Comparison of ENCODE assay signal across 18 mouse cellular contexts in genomic region chr8:108044185-108044584, GRCm38 (mm10).
DNase-seq lines count a peak whose midpoint lies in the region; ATAC-seq and TF ChIP-seq lines count a peak whose summit lies in the region.
"Had no signal": no experiment of that assay in that cellular context is flagged by ENCODE, and none has a peak within 500 bp of the region (broad histone marks: within the 10 kb centered on the region; RNA-seq: fewer than 3 reads in every experiment).

No protein-coding gene starts in this region.

- H3K4me2 ChIP-seq in kidney, postnatal 0 days (ENCODE audit: low read length) = no peak overlapping the region
- H3K4me2 ChIP-seq in embryonic facial prominence, embryonic 14.5 days (ENCODE audit: low read depth, low read length) = no peak overlapping the region
- no peak overlapping the region for H3K4me2 ChIP-seq in limb, embryonic 13.5 days (replicated peaks)
- no peak overlapping the region for H3K4me2 ChIP-seq in stomach, postnatal 0 days (replicated peaks; ENCODE audit: low read depth)
- H3K4me2 ChIP-seq: forebrain, embryonic 13.5 days; heart, embryonic 11.5 days; heart, embryonic 15.5 days; hindbrain, embryonic 14.5 days; intestine, embryonic 15.5 days had no signal

- no peaks in the 10 kb centered on the region for H3K36me3 ChIP-seq in kidney, postnatal 0 days (ENCODE audit: insufficient read depth, low read length)
- H3K36me3 ChIP-seq in embryonic facial prominence, embryonic 14.5 days (ENCODE audit: control insufficient read depth, insufficient read depth, low read length) = no peaks in the 10 kb centered on the region
- H3K36me3 ChIP-seq in limb, embryonic 13.5 days = no peaks in the 10 kb centered on the region
- H3K36me3 ChIP-seq in stomach, postnatal 0 days (ENCODE audit: control insufficient read depth, insufficient read depth, low read length) = no peaks in the 10 kb centered on the region
- H3K36me3 ChIP-seq: heart, embryonic 15.5 days; hindbrain, embryonic 10.5 days; intestine, embryonic 15.5 days had no signal

- H3K9me3 ChIP-seq in kidney, postnatal 0 days (replicated peaks; ENCODE audit: low read length) = no peaks in the 10 kb centered on the region
- H3K9me3 ChIP-seq in embryonic facial prominence, embryonic 14.5 days (ENCODE audit: control insufficient read depth, low read length) = no peaks in the 10 kb centered on the region
- no peaks in the 10 kb centered on the region for H3K9me3 ChIP-seq in limb, embryonic 13.5 days
- no peaks in the 10 kb centered on the region for H3K9me3 ChIP-seq in stomach, postnatal 0 days (ENCODE audit: control insufficient read depth, low read length)
- H3K9me3 ChIP-seq: forebrain, embryonic 13.5 days; heart, embryonic 15.5 days; hindbrain, embryonic 10.5 days; intestine, embryonic 15.5 days had no signal

- no peak overlapping the region for H3K4me3 ChIP-seq in kidney, postnatal 0 days (replicated peaks; ENCODE audit: low read depth, low read length)
- no peak overlapping the region for H3K4me3 ChIP-seq in embryonic facial prominence, embryonic 14.5 days (ENCODE audit: low read depth, low read length)
- H3K4me3 ChIP-seq in limb, embryonic 13.5 days = no peak overlapping the region
- H3K4me3 ChIP-seq in stomach, postnatal 0 days (ENCODE audit: low read depth, low read length) = no peak overlapping the region
- H3K4me3 ChIP-seq: forebrain, embryonic 13.5 days; heart, adult 2 months; heart, embryonic 15.5 days; hindbrain, embryonic 10.5 days; intestine, embryonic 15.5 days had no signal

- H3K4me1 ChIP-seq in kidney, postnatal 0 days (replicated peaks; ENCODE audit: insufficient read depth, low read length) = no peaks in the 10 kb centered on the region
- H3K4me1 ChIP-seq in embryonic facial prominence, embryonic 14.5 days (ENCODE audit: control insufficient read depth, insufficient read depth, low read length) = peaks cover 23% of the 10 kb centered on the region
- H3K4me1 ChIP-seq in limb, embryonic 13.5 days = peaks cover 48% of the 10 kb centered on the region
- H3K4me1 ChIP-seq in stomach, postnatal 0 days (replicated peaks; ENCODE audit: control insufficient read depth, insufficient read depth) = no peaks in the 10 kb centered on the region
- H3K4me1 ChIP-seq: forebrain, embryonic 13.5 days; heart, embryonic 15.5 days; intestine, embryonic 15.5 days had no signal

- H3K27me3 ChIP-seq in kidney, postnatal 0 days (ENCODE audit: insufficient read depth, low read length) = no peaks in the 10 kb centered on the region
- H3K27me3 ChIP-seq in embryonic facial prominence, embryonic 14.5 days (replicated peaks; ENCODE audit: control insufficient read depth, insufficient read depth, low read length) = no peaks in the 10 kb centered on the region
- H3K27me3 ChIP-seq in limb, embryonic 13.5 days = no peaks in the 10 kb centered on the region
- H3K27me3 ChIP-seq in stomach, postnatal 0 days (ENCODE audit: control insufficient read depth, insufficient read depth, low read length) = no peaks in the 10 kb centered on the region
- H3K27me3 ChIP-seq: forebrain, embryonic 13.5 days; heart, embryonic 15.5 days; intestine, embryonic 15.5 days had no signal

- DNase-seq in kidney, postnatal 0 days (ENCODE audit: low spot score) = peak; percentile 27
- no peak for DNase-seq in kidney, adult 18-20 months
- DNase-seq in embryonic facial prominence, embryonic 14.5 days (ENCODE audit: low spot score) = peak; percentile 53
- DNase-seq in right cerebral cortex, postnatal 4 days = no peak
- no peak for DNase-seq in stomach, postnatal 0 days (ENCODE audit: low spot score)
- DNase-seq: adrenal gland, adult 8-10 months; adrenal gland, postnatal 36 days; cerebellum, adult 9-10 months; cerebellum, postnatal 25 days; heart, adult 2 months; heart, postnatal 14 days had no signal

- ATAC-seq in kidney, postnatal 0 days (replicated peaks; ENCODE audit: low FRiP score, low read depth) = no peak
- no peak for ATAC-seq in embryonic facial prominence, embryonic 14.5 days (ENCODE audit: low read depth)
- no peak for ATAC-seq in limb, embryonic 13.5 days (ENCODE audit: low FRiP score, low read depth)
- no peak for ATAC-seq in stomach, postnatal 0 days (ENCODE audit: low FRiP score, low TSS enrichment)
- ATAC-seq: forebrain, embryonic 13.5 days; intestine, embryonic 15.5 days had no signal

- 58% methylated on average over 3 of the region's 3 CpGs for WGBS in kidney, postnatal 0 days
- 41% methylated on average over 3 of the region's 3 CpGs for WGBS in embryonic facial prominence, embryonic 14.5 days
- WGBS in limb, embryonic 13.5 days = 44% methylated on average over 3 of the region's 3 CpGs
- 68% methylated on average over 3 of the region's 3 CpGs for WGBS in stomach, postnatal 0 days

- H3K27ac ChIP-seq in kidney, postnatal 0 days = no peak overlapping the region
- peak overlapping the region; percentile 33 for H3K27ac ChIP-seq in embryonic facial prominence, embryonic 14.5 days (replicated peaks; ENCODE audit: low read depth, low read length)
- H3K27ac ChIP-seq in limb, embryonic 13.5 days = peak overlapping the region; percentile 55; the same call in 1 of the 2 replicates
- no peak overlapping the region for H3K27ac ChIP-seq in stomach, postnatal 0 days (replicated peaks)
- H3K27ac ChIP-seq: forebrain, embryonic 13.5 days; heart, adult 2 months; heart, embryonic 15.5 days; hindbrain, embryonic 10.5 days; hindbrain, embryonic 14.5 days; intestine, embryonic 15.5 days had no signal

- H3K9ac ChIP-seq in kidney, postnatal 0 days (ENCODE audit: low read depth, low read length) = no peak overlapping the region
- H3K9ac ChIP-seq in embryonic facial prominence, embryonic 14.5 days (ENCODE audit: low read depth, low read length) = no peak overlapping the region
- no peak overlapping the region for H3K9ac ChIP-seq in limb, embryonic 13.5 days
- H3K9ac ChIP-seq in stomach, postnatal 0 days (ENCODE audit: low read length) = no peak overlapping the region
- H3K9ac ChIP-seq: forebrain, embryonic 13.5 days; heart, embryonic 15.5 days; hindbrain, embryonic 14.5 days; intestine, embryonic 15.5 days had no signal

- no peak for TF ChIP-seq CTCF in kidney, postnatal 0 days (IDR thresholded peaks at IDR 0.05; ENCODE audit: low read depth)
- TF ChIP-seq CTCF in stomach, postnatal 0 days (IDR thresholded peaks at IDR 0.05; ENCODE audit: low read depth) = no peak

- TF ChIP-seq EP300 in stomach, postnatal 0 days (optimal IDR thresholded peaks at IDR 0.05) = no peak

Comparison
In these comparisons a context has a peak if more than half of its experiments do, and no peak if none do; other contexts are left out.
1. DNase-seq: peak in kidney, postnatal 0 days (single experiment) and embryonic facial prominence, embryonic 14.5 days (single experiment); none in kidney, adult 18-20 months (single experiment), right cerebral cortex, postnatal 4 days (single experiment) and stomach, postnatal 0 days (single experiment).
2. H3K27ac ChIP-seq: peak in embryonic facial prominence, embryonic 14.5 days (single experiment) and limb, embryonic 13.5 days (single experiment); none in kidney, postnatal 0 days (single experiment) and stomach, postnatal 0 days (single experiment).